Mouse (Mus musculus) neural tube, embryonic 10.5 days (tissue): ENCODE results near the gene Arf6.

Source experiments
- DNase-seq: peaks from one replicate; pipeline ENCODE4 v3.0.0-alpha.2; 2017; ENCODE audit warnings: low spot score; ENCODE audit errors: extremely low spot score

Arf6 gene

GRCm38 (mm10) chr12:69411936-69412335, 40.0 kb downstream of the Arf6 start:
- no peak for DNase-seq

- DNase-seq: no peak
Measured at GRCm38 (mm10) chr12:69413303-69413702, 41.4 kb downstream of the Arf6 start.

GRCm38 (mm10) chr12:69414826-69415572, 43.0 kb downstream of the Arf6 start:
- no peak for DNase-seq

- DNase-seq: no peak
Measured at GRCm38 (mm10) chr12:69416793-69417192, 44.8 kb downstream of the Arf6 start.

GRCm38 (mm10) chr12:69417701-69418291, 45.8 kb downstream of the Arf6 start:
- DNase-seq: no peak

GRCm38 (mm10) chr12:69418606-69419005, 46.7 kb downstream of the Arf6 start:
- DNase-seq: no peak

- no peak for DNase-seq
Measured at GRCm38 (mm10) chr12:69419017-69419605, 47.2 kb downstream of the Arf6 start.

- DNase-seq: no peak
Measured at GRCm38 (mm10) chr12:69419606-69420005, 47.7 kb downstream of the Arf6 start.

- no peak for DNase-seq
Measured at GRCm38 (mm10) chr12:69420716-69421115, 48.8 kb downstream of the Arf6 start.

- no peak for DNase-seq
Measured at GRCm38 (mm10) chr12:69422827-69423537, 51.0 kb downstream of the Arf6 start.
